Mouse (Mus musculus) B cell, adult 62 days (primary cell): ENCODE results near the gene Gm11096. TPM values are rescaled to one million over a fixed set of nuclear protein-coding genes. Genes with fewer than 3 reads are reported as not detected.

Experiments used
- total RNA-seq: library from RNA; stranded (reverse); gene quantifications from 4 replicates; pipeline ENCODE4 v1.2.4, GENCODE M21; 2023

Gm11096 gene
- total RNA-seq, result not detected in 4 replicates

GRCm38 (mm10) chr17:81441463-81441862 is at the start of gene Gm11096:
TSS of gene Gm11096 (plus strand) at chr17:81441763.

